Mouse (Mus musculus): ENCODE data around the gene Stra6.

DNA sequence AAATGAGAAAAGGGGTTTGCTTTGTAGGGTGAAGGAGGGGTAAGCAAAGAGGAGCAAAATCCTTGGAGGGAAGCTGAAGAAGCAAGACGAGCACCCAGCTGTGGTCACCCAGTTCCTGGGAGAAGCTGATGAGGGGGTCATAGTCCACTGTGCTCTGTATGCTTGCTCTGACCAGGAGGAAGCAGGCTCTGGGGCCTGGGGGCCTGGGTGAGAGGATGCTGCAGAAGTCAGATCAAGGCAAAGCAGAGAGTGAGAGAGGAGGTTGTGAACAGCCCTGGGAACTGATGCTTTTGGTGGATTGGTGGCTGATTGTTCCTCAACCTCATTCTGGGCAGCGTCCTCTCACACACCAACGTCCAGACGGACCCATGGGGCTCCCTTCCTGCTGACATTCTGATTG, 113.6 kb downstream of the Stra6 start:
- TF ChIP-seq CTCF (IDR thresholded peaks at IDR 0.05; ENCODE audit: low read depth) (no peak), EP300 (IDR thresholded peaks at IDR 0.05; ENCODE audit: low read depth) (no peak)

All from liver, embryonic 14.5 days (tissue).